Mouse (Mus musculus): ENCODE results near the gene Pgbd5.

DNA sequence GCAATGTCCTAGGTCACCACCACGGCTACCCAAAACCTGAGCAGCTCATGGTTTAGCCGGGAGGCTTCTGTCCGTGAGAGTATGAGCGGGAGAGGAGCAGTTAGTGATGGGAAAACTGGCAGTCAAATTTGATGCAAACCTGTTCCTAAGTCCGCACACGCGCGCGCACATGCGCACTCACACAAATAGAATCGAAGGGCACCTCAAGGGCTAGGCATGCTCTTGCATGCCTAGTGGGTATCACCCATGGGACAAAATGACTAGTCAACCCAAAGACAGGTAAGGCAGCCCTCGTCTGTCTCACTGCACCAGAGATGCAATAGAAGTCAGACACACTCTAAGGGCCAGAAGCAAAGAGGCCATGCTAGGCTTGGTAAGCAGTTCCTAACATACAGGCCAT is 63.1 kb downstream of the Pgbd5 start:
- no peak for TF ChIP-seq CTCF (IDR thresholded peaks at IDR 0.05; ENCODE audit: insufficient read depth, low read depth, low read length)
- no peak for TF ChIP-seq POLR2A (IDR thresholded peaks at IDR 0.05; ENCODE audit: insufficient read depth, low read depth, low read length)

All from olfactory bulb, adult 2 months (tissue).